Mouse (Mus musculus): ENCODE measurements at regions not wholly inside any gene's neighbourhood (a gene's known extent, or its start where the extent isn't known, plus 50 kb on each side); places are given as distances from the start of the nearest gene placed in this dataset.

DNA sequence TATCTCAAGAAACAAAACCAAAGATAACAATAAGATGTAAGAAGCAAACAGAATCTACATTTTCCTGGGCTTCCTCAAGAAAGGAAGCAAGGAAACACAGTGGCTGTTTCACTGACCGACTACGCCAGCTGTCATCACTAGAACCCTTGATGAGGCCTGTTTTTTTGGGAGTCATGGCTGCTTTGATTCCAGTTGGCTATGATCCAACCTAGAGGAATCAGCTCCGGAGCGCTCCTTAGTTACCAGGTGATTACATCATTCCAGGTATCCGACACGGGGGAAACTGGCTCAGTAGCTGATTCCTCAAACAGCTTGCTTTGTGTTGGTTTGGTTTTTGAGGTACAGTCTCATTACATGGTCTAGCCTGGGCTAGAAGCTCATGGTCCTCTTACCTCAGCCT is 84.1 kb upstream of the Galnt15 start:
- DNase-seq (ENCODE audit: low read depth): no peak

DNA sequence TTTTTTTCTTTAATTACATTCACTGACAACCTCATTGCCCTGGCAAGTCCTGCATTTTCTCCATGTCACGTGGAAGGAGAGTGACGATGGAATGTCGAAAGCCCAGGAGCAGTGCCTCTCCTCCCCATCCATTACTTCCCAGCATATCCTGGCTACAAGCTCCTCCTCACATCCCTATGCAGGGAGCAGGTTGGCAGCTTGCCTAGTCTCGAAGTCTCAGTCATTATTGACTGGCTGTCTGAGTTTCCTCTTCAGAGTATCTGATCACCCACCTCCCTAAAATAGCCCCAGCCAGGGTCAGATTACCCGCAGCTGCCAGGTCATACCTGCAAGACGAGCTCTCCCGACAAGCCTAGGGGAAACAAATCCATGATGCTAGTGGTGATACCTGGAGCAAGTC is 83.7 kb upstream of the Galnt15 start:
- DNase-seq (ENCODE audit: low read depth): no peak

DNA sequence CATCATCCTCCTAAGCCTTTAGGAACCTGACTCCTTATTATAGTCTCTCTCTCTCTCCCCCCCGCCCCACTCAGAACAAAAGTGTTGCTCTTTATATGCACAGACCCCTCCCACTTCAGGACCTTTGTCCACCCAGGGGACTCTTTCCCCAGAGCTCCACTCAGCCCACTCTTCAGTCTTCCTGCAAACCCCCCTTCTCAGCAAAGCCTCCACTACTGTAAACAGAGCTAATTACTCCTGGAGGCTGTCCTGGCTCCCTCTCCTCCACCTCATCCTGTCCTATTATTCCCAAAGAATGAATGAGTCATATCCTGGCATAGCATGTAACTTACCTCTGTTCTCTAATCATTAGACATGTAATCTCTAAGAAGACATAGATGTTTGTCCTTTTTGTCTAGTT is 82.8 kb upstream of the Galnt15 start:
- DNase-seq (ENCODE audit: low read depth): no peak

DNA sequence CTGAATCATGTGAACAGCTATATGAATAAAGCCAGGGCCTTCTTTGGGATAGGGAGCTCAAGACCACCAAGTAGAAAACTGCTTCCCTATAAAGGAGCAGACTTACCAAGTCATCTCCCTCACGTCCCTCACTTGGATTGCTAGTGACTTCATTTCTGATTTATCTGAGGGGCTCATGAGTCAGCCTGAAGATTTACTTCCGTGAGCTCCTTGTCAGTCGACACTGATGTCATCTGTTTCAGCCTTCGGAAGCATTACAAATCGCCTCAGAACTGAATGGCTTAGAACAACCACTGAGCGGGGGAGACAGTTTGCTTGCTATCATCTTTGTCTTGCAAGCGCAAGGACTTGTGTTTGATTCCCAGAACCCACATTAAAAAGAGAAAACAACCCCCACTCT is 81.5 kb upstream of the Galnt15 start:
- no peak for DNase-seq (ENCODE audit: low read depth)

DNA sequence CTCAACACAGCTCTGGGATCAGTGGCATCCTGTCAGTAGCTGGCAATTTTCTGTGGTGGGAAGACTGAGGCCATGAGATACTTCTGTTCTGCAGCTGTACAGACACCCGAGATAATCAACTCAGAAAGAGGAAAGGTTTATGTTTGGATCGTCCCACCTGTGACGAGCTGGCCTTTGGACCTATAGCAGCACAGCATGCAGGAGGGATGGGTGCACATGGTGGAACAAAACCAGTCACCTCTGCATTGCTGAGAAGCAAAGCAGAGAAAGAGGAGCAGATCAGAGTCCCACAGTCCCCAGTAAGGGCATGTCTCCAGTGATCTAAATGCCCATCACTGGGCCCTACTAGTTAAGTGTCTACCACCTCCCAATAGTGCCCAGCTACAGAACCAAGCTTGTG is 76.9 kb upstream of the Galnt15 start:
- no peak for DNase-seq (ENCODE audit: low read depth)

DNA sequence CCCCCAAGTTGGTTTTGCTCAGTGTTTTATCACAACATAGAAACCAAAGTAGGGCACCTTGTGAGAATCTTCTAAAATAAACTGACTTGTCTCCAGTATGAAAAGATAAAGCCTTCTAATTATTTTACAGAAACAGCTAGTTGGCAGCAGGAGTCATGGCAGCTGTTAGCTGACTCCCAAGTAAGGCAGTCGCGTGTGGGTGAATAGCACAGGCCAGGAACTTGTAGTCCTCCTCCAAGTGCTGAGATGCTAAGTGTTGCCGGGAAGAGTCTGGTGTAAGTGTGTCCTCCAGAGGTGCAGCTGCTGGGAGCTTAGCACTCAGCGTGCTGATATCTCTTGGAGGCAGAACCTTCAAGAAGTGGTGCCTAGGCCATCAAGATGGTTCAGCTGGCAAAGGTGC is 75.0 kb upstream of the Galnt15 start:
- DNase-seq (ENCODE audit: low read depth): no peak

DNA sequence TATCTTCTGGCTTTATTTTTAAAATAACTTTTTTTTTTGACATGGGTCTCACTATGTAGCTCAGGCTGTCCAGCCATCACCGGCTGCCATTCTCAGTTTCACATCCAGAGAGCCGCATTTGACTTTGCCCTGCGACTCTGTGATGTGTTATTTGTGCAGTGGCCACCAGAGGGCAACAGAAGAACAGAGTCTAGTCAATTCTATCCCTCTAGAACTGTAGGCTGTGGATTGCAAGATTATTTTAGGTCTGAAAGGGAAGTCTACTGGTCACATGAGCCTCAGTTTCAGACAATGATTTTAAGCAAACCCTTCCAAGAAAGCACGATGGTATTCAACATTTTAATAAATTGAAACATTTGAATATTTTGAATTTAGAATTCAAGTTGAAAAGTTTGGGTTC is 73.8 kb upstream of the Galnt15 start:
- peak; percentile 75 for DNase-seq (ENCODE audit: low read depth)

DNA sequence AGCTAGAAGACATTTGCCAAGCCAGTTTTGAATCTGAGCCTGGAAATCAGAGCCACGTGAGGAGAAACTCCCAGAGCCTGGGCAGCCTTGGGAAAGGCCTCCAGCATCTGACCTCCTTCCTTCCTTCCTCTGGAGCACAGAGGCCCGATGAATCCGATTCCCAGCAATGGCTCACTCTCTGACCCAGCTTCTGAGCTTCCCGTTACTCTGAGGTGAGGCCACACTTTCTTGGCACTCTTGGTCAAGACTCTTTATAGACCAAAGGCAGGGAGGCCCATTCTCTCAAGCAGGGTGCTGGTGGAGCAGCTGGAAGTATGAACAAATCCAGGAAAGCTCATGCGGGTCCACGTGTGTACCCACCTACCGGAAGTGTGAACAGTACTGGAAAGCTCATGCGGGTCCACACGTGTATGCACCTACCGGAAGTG is 71.6 kb upstream of the Galnt15 start:
- DNase-seq (ENCODE audit: low read depth): no peak

DNA sequence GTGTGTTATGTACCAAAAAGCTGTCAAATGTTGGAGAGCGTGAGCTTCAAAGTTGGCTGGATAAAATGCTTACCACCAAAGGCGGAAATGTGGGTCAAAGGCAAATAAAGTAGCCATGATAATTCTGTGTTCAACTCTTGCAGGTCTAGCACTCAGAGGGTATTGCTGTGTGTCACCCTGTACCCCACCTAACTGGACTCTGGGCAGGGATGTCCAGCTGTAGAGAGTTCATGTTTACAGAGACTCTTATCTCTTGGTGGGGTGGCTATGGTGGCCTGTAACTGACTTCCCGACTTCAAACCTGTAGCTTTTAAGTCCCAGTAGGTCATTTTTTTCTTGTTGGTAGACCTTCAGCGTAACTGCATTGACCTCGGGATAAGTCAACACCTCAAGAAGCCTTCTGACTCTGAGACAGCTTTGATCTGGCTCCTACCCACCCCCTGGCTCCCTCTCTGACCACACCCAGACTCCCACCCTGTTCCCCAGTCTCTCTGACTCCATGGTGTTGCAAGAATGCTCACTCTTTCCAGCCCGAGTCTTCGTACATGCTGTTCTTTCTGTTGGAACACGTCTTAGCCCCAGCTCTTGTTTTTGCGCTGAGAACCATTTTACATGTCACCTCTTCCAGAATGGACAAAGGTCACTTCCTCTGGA is 68.5 kb upstream of the Galnt15 start:
- no peak for DNase-seq (ENCODE audit: low read depth)

DNA sequence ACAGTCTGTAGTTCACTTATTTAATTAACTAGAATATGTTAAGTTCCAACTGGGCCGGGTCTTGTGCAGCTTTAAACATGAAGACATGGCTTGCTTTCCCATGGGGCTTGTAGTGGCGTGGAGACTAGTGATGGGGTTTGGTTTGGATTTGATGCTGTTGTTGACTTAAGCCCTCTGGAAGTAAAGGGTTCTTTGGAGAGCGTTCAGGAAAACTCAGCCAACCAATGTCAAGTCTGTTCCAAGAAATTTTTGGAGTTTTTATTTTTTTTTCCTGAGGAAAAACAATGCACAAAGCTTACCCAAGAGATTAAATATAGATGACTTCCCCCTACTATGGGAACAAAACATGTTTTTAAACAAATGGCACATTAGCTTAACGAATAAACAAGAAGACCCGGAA is 67.3 kb upstream of the Galnt15 start:
- no peak for DNase-seq (ENCODE audit: low read depth)

DNA sequence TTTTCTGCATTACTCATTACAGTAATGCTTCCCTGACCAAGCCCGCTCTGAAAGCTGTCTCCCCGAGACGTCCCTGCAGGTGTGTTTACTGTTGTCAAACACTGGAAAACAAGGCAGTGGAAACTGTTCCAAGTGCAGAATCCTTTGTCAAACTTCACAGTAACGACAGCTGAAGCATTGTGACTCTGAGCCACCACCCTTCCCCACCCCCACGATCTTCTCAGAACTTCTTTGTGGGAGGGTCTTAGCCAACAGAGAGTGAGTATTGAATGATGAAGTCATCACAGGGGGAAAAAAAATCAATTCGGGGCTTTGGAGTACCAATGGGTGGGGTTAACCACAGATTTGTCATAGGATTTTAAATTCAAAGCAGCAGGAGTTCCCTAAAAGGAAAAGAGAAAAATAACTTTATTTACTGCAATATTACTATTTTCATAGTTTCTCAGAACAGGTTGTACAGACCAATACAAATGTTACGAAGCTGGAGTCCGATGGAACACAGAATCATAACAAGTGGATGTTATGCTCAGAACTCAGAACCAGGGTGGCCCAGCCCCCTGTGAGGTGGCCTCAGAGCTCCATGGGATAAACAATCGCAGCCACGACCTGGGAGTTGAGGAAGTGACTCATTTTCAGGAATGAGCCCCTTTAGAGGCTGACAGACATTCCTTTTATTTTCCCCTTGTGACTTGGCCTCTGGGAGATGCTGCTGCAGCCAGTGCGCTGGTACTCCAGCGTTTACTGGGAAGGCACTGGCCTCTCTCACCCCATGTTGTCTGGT is 65.5 kb upstream of the Galnt15 start:
- no peak for DNase-seq (ENCODE audit: low read depth)

DNA sequence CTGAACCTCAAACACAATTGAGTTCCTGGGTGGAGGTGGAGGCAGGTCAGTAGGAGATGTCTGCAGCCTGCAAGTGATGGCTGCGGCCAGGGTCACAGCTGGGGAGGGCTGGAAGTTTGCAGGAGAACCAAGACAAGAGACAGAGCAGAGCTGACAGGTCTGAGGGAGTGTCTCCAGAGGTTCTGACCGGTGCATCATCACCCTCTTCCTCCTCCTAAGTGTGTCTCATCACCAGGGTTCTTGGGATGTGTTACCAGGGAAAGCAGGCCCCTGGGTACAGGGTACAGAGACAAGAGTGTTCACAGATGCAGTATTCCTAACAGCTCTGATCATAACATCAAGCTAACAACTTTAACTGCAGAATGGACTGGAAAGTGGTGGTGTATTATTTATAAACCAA is 64.7 kb upstream of the Galnt15 start:
- DNase-seq (ENCODE audit: low read depth): no peak

DNA sequence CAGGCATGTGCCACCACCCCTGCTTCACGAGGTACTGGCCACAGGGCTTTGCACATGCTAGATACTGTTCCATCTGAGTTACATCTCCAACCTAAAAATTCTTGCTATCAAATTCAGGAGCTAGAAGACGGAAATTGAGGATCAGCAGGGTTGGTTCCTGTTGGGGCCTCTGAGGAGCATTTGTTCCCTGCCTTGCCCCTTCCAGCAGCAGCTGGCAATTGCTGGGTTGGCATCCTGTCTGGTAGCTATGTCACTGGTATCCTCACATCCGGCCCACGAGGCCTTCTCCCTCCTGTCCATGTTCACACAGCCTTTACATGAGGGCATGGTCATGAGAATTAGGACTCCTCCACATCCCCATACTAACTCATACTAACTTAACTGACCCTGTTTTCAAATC is 64.0 kb upstream of the Galnt15 start:
- DNase-seq (ENCODE audit: low read depth): no peak

DNA sequence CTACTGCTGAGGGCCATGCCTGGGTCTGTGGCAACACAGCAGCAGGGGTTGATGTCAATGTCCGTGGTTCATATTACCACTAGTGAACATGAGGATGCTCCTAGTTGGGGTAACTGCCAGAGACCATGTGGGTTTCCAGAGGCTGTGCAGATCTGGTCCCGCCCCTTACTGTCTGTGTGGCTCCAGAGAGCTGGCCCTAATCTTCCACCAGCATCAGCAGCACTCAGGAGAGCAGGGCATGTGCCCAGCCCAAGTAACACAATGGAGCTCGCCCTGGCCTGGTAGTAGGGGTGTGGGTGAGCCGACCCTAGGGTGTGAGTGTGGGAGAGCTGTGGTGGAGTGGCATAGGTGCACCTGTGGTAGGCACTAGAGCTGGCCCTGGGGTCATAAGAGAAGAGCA is 59.3 kb upstream of the Galnt15 start:
- no peak for DNase-seq (ENCODE audit: low read depth)

DNA sequence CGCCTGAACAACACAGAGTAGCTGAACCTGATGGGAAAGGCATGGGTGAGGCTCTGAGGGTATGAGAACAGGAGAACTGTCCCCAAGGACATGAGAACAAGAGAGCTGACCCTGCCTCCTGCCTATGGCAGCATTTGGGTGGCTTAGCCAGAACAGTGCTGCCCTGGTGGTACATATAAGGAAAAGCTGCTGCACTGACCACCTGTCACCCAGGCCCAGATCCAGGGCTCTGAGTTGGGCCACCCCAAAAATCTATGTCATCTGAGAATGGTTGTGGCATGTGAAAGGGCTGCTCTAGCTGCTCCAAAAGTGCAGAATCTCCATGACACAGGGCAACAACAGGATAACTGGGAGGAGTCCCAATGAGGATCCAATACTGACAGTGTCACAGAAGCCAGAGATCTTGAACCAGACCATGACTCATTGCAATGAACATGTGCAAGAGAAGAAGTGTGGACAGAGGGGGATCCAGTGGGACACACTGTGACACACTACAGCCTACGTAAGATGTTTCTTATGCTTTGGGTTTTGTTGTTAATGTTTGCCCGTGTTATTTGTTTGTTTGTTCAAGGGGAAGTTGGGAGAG is 58.5 kb upstream of the Galnt15 start:
- no peak for DNase-seq (ENCODE audit: low read depth)

DNA sequence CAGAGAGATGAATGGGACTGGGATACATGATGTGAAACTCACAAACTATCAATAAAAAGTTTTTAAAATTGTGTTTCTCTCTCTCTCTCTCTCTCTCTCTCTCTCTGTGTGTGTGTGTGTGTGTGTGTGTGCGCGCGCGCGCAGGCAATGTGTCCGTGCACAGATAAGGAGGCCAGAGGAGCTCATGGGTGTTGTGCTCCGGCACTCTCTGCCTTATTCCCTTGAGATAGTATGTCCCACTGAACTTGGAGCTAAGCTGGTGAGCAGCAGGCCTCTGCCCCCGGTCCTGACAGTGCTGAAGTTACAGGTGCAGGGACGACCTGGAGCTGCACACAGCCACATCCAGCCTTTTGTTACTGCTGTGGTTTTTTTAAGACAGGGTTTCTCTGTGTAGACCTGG is 57.9 kb upstream of the Galnt15 start:
- DNase-seq (ENCODE audit: low read depth): no peak

DNA sequence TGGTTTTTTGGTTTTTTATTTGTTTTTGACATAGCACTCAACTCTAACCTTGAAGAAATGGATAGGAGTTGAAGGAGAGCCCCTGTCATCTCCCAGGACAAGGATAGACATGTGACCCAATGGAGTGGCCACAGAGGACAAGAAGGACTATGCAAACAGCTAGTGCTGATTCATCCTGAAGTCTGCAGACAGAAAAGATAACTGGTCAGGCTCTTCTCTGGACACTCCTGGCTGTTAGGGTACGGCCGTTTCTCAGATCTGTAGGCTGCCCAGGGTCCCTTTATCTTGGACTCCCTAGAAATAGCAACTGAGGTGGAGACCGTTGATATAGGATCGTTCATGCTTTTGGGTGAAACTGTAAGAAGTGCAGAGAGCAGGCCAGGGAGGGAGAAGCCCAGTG is 55.1 kb upstream of the Galnt15 start:
- DNase-seq (ENCODE audit: low read depth): no peak

DNA sequence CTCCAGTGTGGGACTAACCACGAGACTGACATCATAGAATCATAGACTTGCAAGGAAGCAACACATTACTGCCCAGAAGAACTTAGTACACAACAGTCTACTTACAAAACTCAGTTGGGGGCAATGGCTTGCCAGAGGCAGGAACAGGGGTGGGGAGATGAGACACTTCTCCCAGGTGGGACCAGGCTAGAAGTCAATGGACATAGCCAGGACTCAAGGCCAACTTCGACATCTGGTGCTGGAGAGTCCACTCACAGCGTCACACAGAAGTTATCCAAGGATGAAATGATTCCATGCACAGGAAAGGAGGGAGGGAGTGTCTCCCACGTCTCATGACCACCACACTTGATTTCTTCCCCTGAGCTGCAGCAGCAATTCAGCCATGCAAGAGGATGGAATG is 50.6 kb upstream of the Galnt15 start:
- DNase-seq (ENCODE audit: low read depth): no peak

DNA sequence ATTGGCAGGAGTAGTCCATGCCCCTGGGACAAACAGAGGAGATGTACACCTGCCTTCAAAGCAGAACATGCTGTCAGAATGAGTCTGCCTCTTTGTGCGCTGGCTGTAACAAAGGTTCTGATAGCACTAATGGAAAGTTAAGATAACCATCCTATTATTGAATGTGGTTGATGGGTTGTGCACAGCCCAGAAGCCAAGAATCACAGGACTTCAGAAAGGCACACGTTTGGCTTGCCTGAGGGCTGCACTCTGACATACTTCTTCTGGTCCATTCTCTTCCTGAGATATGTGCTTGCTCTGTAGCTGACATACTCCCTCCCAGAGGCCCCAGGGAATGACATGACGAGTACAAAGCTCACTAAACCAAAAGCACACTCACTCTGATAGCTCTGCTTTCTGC is 50.1 kb upstream of the Galnt15 start:
- DNase-seq (ENCODE audit: low read depth): no peak
